ENCODE assay signal across 8 mouse cellular contexts in genomic region chr6:128437731-128438316, GRCm38 (mm10). TPM values are rescaled to one million over a fixed set of nuclear protein-coding genes. Genes with fewer than 3 reads are reported as not detected.
DNase-seq lines count a peak whose midpoint lies in the region; ATAC-seq and TF ChIP-seq lines count a peak whose summit lies in the region.

No protein-coding gene starts in this region.

- DNase-seq in layer of hippocampus, postnatal 10 days (ENCODE audit: low spot score in 2 of 2), result peak; percentile 67 to 76
- DNase-seq in layer of hippocampus, adult 8-10 months (ENCODE audit: low spot score in 2 of 2), result no peak
- DNase-seq in gastrocnemius, postnatal 36 days, result peak; percentile 37 to 54
- DNase-seq in liver, embryonic 14.5 days (ENCODE audit: low read depth in 3 of 3, low spot score in 3 of 3), result peak in 1 of 3 experiments; percentile 40
- DNase-seq in neural tube, embryonic 10.5 days (ENCODE audit: extremely low spot score, low spot score), result peak; percentile 83

- intact Hi-C loops in gastrocnemius, postnatal 36 days (cut with DNase I), result loop anchor here (10.0 kb wide), 1 partner anchor 1333 kb away; the partner anchor contains the start of gene Tigar

- H3K4me3 ChIP-seq in intestine, postnatal 0 days (ENCODE audit: low read depth, low read length), result peak overlapping the region; percentile 97
- H3K4me3 ChIP-seq in liver, embryonic 14.5 days (ENCODE audit: insufficient read depth in 1 of 2, low read depth in 2 of 2, low read length in 2 of 2), result peak overlapping the region; percentile 70 to 95
- peak overlapping the region; percentile 96 for H3K4me3 ChIP-seq in stomach, embryonic 14.5 days (ENCODE audit: low read depth, low read length)

- no peaks in the 10 kb centered on the region for H3K9me3 ChIP-seq in intestine, postnatal 0 days (ENCODE audit: control insufficient read depth)
- H3K9me3 ChIP-seq in liver, embryonic 14.5 days (ENCODE audit: control insufficient read depth, low read length), result no peaks in the 10 kb centered on the region
- H3K9me3 ChIP-seq in stomach, embryonic 14.5 days (ENCODE audit: control insufficient read depth, low read depth, low read length), result no peaks in the 10 kb centered on the region

- H3K27me3 ChIP-seq in intestine, postnatal 0 days (replicated peaks; ENCODE audit: control insufficient read depth, insufficient read depth, low read length), result no peaks in the 10 kb centered on the region
- no peaks in the 10 kb centered on the region for H3K27me3 ChIP-seq in liver, embryonic 14.5 days (ENCODE audit: control insufficient read depth, insufficient read depth, low read length)
- H3K27me3 ChIP-seq in stomach, embryonic 14.5 days (ENCODE audit: control insufficient read depth, insufficient read depth, low read length), result no peaks in the 10 kb centered on the region

- H3K4me2 ChIP-seq in intestine, postnatal 0 days (replicated peaks; ENCODE audit: low read depth), result peak overlapping the region; percentile 83
- H3K4me2 ChIP-seq in liver, embryonic 14.5 days (ENCODE audit: low read depth), result peak overlapping the region; percentile 99
- peak overlapping the region; percentile 73 for H3K4me2 ChIP-seq in stomach, embryonic 14.5 days (replicated peaks; ENCODE audit: low read depth, low read length)

- peak overlapping the region; percentile 91 for H3K27ac ChIP-seq in intestine, postnatal 0 days (ENCODE audit: low read depth, low read length)
- H3K27ac ChIP-seq in liver, embryonic 14.5 days, result peak overlapping the region; percentile 65
- H3K27ac ChIP-seq in stomach, embryonic 14.5 days (ENCODE audit: low read length), result peak overlapping the region; percentile 97

- H3K9ac ChIP-seq in intestine, postnatal 0 days (ENCODE audit: low read depth, low read length), result peak overlapping the region; percentile 87
- peak overlapping the region; percentile 91 for H3K9ac ChIP-seq in liver, embryonic 14.5 days (replicated peaks)
- peak overlapping the region; percentile 91 for H3K9ac ChIP-seq in stomach, embryonic 14.5 days (replicated peaks; ENCODE audit: low read depth, low read length)

- H3K4me1 ChIP-seq in intestine, postnatal 0 days (replicated peaks; ENCODE audit: control insufficient read depth, insufficient read depth, low read length), result no peaks in the 10 kb centered on the region; the same call in 1 of the 2 replicates
- H3K4me1 ChIP-seq in liver, embryonic 14.5 days (replicated peaks; ENCODE audit: control insufficient read depth in 2 of 2, insufficient read depth in 2 of 2, low read length in 1 of 2), result peaks cover 18 to 21% of the 10 kb centered on the region in 2 experiments; a peak in 3 of 4 replicates
- peaks cover 9% of the 10 kb centered on the region for H3K4me1 ChIP-seq in stomach, embryonic 14.5 days (ENCODE audit: control insufficient read depth, insufficient read depth, low read length)

- no peak for TF ChIP-seq EP300 in liver, embryonic 14.5 days (IDR thresholded peaks at IDR 0.05; ENCODE audit: low read depth)

- ATAC-seq in common myeloid progenitor, adult 5-6 weeks (replicated peaks; ENCODE audit: low read depth, poor library complexity, severe bottlenecking), result peak; percentile 34
- peak; percentile 86 for ATAC-seq in intestine, postnatal 0 days
- peak; percentile 73 for ATAC-seq in liver, embryonic 14.5 days (ENCODE audit: insufficient read depth)
- ATAC-seq in stomach, embryonic 14.5 days (ENCODE audit: insufficient number of reproducible peaks, insufficient read depth, low FRiP score, low read depth), result peak; percentile 77

- WGBS in intestine, postnatal 0 days, result under 1% methylated on average over 50 of the region's 52 CpGs
- WGBS in liver, embryonic 14.5 days (ENCODE audit: insufficient replicate concordance), result under 1% methylated on average over 47 of the region's 52 CpGs
- WGBS in stomach, embryonic 14.5 days, result under 1% methylated on average over 51 of the region's 52 CpGs

- TF ChIP-seq CTCF in intestine, postnatal 0 days (IDR thresholded peaks at IDR 0.05; ENCODE audit: low read depth), result no peak
- no peak for TF ChIP-seq CTCF in liver, embryonic 14.5 days (IDR thresholded peaks at IDR 0.05; ENCODE audit: low read depth)

- H3K36me3 ChIP-seq in intestine, postnatal 0 days (ENCODE audit: control insufficient read depth, insufficient read depth), result peaks cover 31% of the 10 kb centered on the region
- H3K36me3 ChIP-seq in liver, embryonic 14.5 days (replicated peaks; ENCODE audit: control insufficient read depth, insufficient read depth, low read depth), result peaks cover 28% of the 10 kb centered on the region
- peaks cover 31% of the 10 kb centered on the region for H3K36me3 ChIP-seq in stomach, embryonic 14.5 days (ENCODE audit: control insufficient read depth, insufficient read depth, low read length)

RNA-seq across cellular contexts. Expression of gene Fkbp4, which starts 0.7 kb away (rescaled TPM):
- 100 to 1,000 TPM; 117 to 118 TPM for total RNA-seq in layer of hippocampus, postnatal 10 days (2021)
- total RNA-seq in layer of hippocampus, adult 8-10 months (2022), result 100 to 1,000 TPM; 101 to 133 (median 115) TPM
- 331 and 387 TPM in 2 replicates for total RNA-seq in common myeloid progenitor, adult 5-6 weeks (2017)
- total RNA-seq in gastrocnemius, postnatal 36 days (2021), result 100 to 1,000 TPM in 1 of 2 experiments, 10 to 100 TPM in 1; 97.6 to 114 TPM
- polyA plus RNA-seq in intestine, postnatal 0 days (2015; fragmentation: Nextera tagmentation; extraction: Ambion mirVana), result 113 and 116 TPM in 2 replicates
- 86.7 and 121 TPM in 2 replicates for polyA plus RNA-seq in liver, embryonic 14.5 days (2012; rRNA removed)
- polyA plus RNA-seq in liver, embryonic 14.5 days (2014; fragmentation: Nextera tagmentation; extraction: Ambion mirVana), result 158 and 179 TPM in 2 replicates
- 392 and 413 TPM in 2 replicates for polyA plus RNA-seq in stomach, embryonic 14.5 days (2014; fragmentation: Nextera tagmentation; extraction: Ambion mirVana)

RNA-seq across cellular contexts. Expression of gene Itfg2, which starts 13.1 kb away (rescaled TPM):
- 10 to 100 TPM; 21.9 to 23.8 TPM for total RNA-seq in layer of hippocampus, postnatal 10 days (2021)
- 10 to 100 TPM; 27.9 to 35.5 (median 29.1) TPM for total RNA-seq in layer of hippocampus, adult 8-10 months (2022)
- 13.9 and 19.0 TPM in 2 replicates for total RNA-seq in common myeloid progenitor, adult 5-6 weeks (2017)
- 10 to 100 TPM; 15.3 to 19.5 TPM for total RNA-seq in gastrocnemius, postnatal 36 days (2021)
- polyA plus RNA-seq in intestine, postnatal 0 days (2015; fragmentation: Nextera tagmentation; extraction: Ambion mirVana), result 9.4 and 11.9 TPM in 2 replicates
- polyA plus RNA-seq in liver, embryonic 14.5 days (2012; rRNA removed), result 9.4 and 9.8 TPM in 2 replicates
- 8.7 and 11.9 TPM in 2 replicates for polyA plus RNA-seq in liver, embryonic 14.5 days (2014; fragmentation: Nextera tagmentation; extraction: Ambion mirVana)
- polyA plus RNA-seq in stomach, embryonic 14.5 days (2014; fragmentation: Nextera tagmentation; extraction: Ambion mirVana), result 33.4 and 39.0 TPM in 2 replicates

RNA-seq across cellular contexts. Expression of gene Nrip2, which starts 38.7 kb away (rescaled TPM):
- total RNA-seq in layer of hippocampus, postnatal 10 days (2021), result 1 to 10 TPM; 5.2 to 5.3 TPM
- total RNA-seq in layer of hippocampus, adult 8-10 months (2022), result 10 to 100 TPM; 16.0 to 19.6 (median 17.5) TPM
- under 0.01 TPM in 1 of 2 replicates, not detected in the other for total RNA-seq in common myeloid progenitor, adult 5-6 weeks (2017)
- 1 to 10 TPM; 1.4 to 1.5 TPM for total RNA-seq in gastrocnemius, postnatal 36 days (2021)
- 2.3 and 3.4 TPM in 2 replicates for polyA plus RNA-seq in intestine, postnatal 0 days (2015; fragmentation: Nextera tagmentation; extraction: Ambion mirVana)
- 0.70 and 0.95 TPM in 2 replicates for polyA plus RNA-seq in liver, embryonic 14.5 days (2012; rRNA removed)
- 1.3 and 1.5 TPM in 2 replicates for polyA plus RNA-seq in liver, embryonic 14.5 days (2014; fragmentation: Nextera tagmentation; extraction: Ambion mirVana)
- 5.8 and 7.4 TPM in 2 replicates for polyA plus RNA-seq in stomach, embryonic 14.5 days (2014; fragmentation: Nextera tagmentation; extraction: Ambion mirVana)

Comparison
In these comparisons a context has a peak if more than half of its experiments do, and no peak if none do; other contexts are left out.
1. DNase-seq: peak in layer of hippocampus, postnatal 10 days (2 of 2), gastrocnemius, postnatal 36 days (2 of 2) and neural tube, embryonic 10.5 days (single experiment); none in layer of hippocampus, adult 8-10 months (0 of 2).
2. ATAC-seq: peak in every context shown above with its lines; median percentile 86 in intestine, postnatal 0 days; 77 in stomach, embryonic 14.5 days; 73 in liver, embryonic 14.5 days; 34 in common myeloid progenitor, adult 5-6 weeks.
3. Peak in every context shown above with its lines, with median percentiles within 50 percentile points of each other: H3K27ac ChIP-seq, H3K4me2 ChIP-seq, H3K4me3 ChIP-seq and H3K9ac ChIP-seq.